Mouse (Mus musculus) midbrain, embryonic 14.5 days (tissue): ENCODE results near the gene Pclo. TPM values are rescaled to one million over a fixed set of nuclear protein-coding genes. Genes with fewer than 3 reads are reported as not detected.
A peak's percentile ranks its signal among the peaks of the same experiment; 100 is the strongest.

ENCODE experiments used
- ATAC-seq: fragments of 200-750 bp; cut with Nextera tagmentation; 2 replicates; pipeline ENCODE4 v1.8.0; 2017; ENCODE audit warnings: moderate number of reproducible peaks, moderate library complexity; ENCODE audit not compliant: low FRiP score, low TSS enrichment
- DNase-seq: peaks from one replicate; pipeline ENCODE4 v3.0.0-alpha.2; 2015
- H3K27ac ChIP-seq: fragments of 300-500 bp; sonication (generic); replicated peaks from 2 replicates; pipeline ENCODE4 v1.5.1; 2014; ENCODE audit warnings: mild to moderate bottlenecking, low read depth, low read length, moderate library complexity
- H3K27me3 ChIP-seq: fragments of 300-500 bp; sonication (generic); 2 replicates; pipeline ENCODE4 v1.6.1; 2014; ENCODE audit warnings: low read length, control low read depth, mixed read lengths; ENCODE audit not compliant: control insufficient read depth, insufficient read depth
- H3K36me3 ChIP-seq: fragments of 300-500 bp; sonication (generic); 2 replicates; pipeline ENCODE4 v1.6.1; 2014; ENCODE audit warnings: low read length, control low read depth; ENCODE audit not compliant: control insufficient read depth, insufficient read depth
- H3K4me1 ChIP-seq: fragments of 300-500 bp; sonication (generic); 2 replicates; pipeline ENCODE4 v1.6.1; 2014; ENCODE audit warnings: mild to moderate bottlenecking, antibody characterized with exemption, low read length, control low read depth; ENCODE audit not compliant: control insufficient read depth, insufficient read depth
- H3K4me2 ChIP-seq: fragments of 300-500 bp; sonication (generic); 2 replicates; pipeline ENCODE4 v1.6.1; 2014; ENCODE audit warnings: mild to moderate bottlenecking, low read length, moderate library complexity
- H3K4me3 ChIP-seq: fragments of 300-500 bp; sonication (generic); replicated peaks from 2 replicates; pipeline ENCODE4 v1.5.1; 2014; ENCODE audit warnings: low read depth, low read length
- H3K9ac ChIP-seq: fragments of 300-500 bp; sonication (generic); replicated peaks from 2 replicates; pipeline ENCODE4 v1.6.1; 2014; ENCODE audit warnings: mild to moderate bottlenecking, low read length, moderate library complexity
- H3K9me3 ChIP-seq: fragments of 300-500 bp; sonication (generic); 2 replicates; pipeline ENCODE4 v1.6.1; 2016; ENCODE audit warnings: low read length, control low read depth, mixed read lengths; ENCODE audit not compliant: control insufficient read depth
- WGBS: fragments of 180-500 bp; shearing (Covaris S2); extraction: QIAGEN DNeasy Blood & Tissue Kit; methylation state at CpG from one replicate; pipeline ENCODE4 v1.1.7; 2014; 5-methylcytosine and 5-hydroxymethylcytosine counted together
- polyA plus RNA-seq: library from polyadenylated mRNA; unstranded; fragments of >200 nt; fragmentation: Nextera tagmentation; extraction: Ambion mirVana; gene quantifications from 2 replicates; pipeline ENCODE4 v1.2.1, GENCODE M21; 2014

Gene Pclo
- polyA plus RNA-seq, 1 experiment from 2014 or later = 17.0 TPM

- H3K4me3 ChIP-seq = no peak overlapping the region
- no peak overlapping the region for H3K4me2 ChIP-seq
- H3K4me1 ChIP-seq = no peaks in the 10 kb centered on the region
- DNase-seq = no peak
- H3K9ac ChIP-seq = no peak overlapping the region
- no peak overlapping the region for H3K27ac ChIP-seq
- WGBS = 98% methylated on average over 1 of the region's 1 CpGs
- no peaks in the 10 kb centered on the region for H3K9me3 ChIP-seq
- no peaks in the 10 kb centered on the region for H3K27me3 ChIP-seq
- H3K36me3 ChIP-seq = no peaks in the 10 kb centered on the region
- no peak for ATAC-seq
Observed at GRCm38 (mm10) chr5:14641260-14641659, 126.5 kb downstream of the Pclo start.

DNA sequence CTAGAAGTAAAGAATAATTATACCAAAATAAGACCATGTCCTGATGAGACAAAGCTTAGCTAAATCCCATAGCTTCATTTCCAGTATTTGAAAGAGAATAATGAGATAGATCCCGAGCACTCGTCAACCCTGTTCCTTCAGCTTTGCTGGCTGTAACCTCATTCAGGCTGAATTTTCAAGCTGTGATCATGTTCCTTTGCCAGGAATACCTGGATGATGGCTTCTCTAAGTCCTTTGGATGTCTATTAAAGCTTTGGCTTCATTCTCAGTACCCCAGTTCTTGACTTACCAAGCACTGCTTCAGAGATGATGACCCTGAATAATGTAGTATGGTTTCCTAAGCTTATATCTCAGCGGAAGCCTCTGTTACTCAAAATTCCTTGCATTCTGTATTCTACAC is 131.1 kb downstream of the Pclo start:
- DNase-seq (no peak), ATAC-seq (no peak)
- Histone ChIP-seq H3K4me1 (no peaks in the 10 kb centered on the region), H3K4me2 (no peak overlapping the region), H3K9ac (no peak overlapping the region), H3K9me3 (no peaks in the 10 kb centered on the region), H3K36me3 (no peaks in the 10 kb centered on the region), H3K4me3 (no peak overlapping the region), H3K27ac (no peak overlapping the region), H3K27me3 (no peaks in the 10 kb centered on the region)
- 85% methylated on average over 3 of the region's 3 CpGs for WGBS

GRCm38 (mm10) chr5:14660637-14661036 is 145.9 kb downstream of the Pclo start:
- H3K4me2 ChIP-seq = no peak overlapping the region
- no peak overlapping the region for H3K4me3 ChIP-seq
- no peak overlapping the region for H3K27ac ChIP-seq
- ATAC-seq (no peak), DNase-seq (peak; percentile 4)
- H3K36me3 ChIP-seq = no peaks in the 10 kb centered on the region
- H3K9ac ChIP-seq = no peak overlapping the region
- no peaks in the 10 kb centered on the region for H3K4me1 ChIP-seq
- 65% methylated on average over 1 of the region's 1 CpGs for WGBS
- no peaks in the 10 kb centered on the region for H3K9me3 ChIP-seq
- no peaks in the 10 kb centered on the region for H3K27me3 ChIP-seq

GRCm38 (mm10) chr5:14662180-14662579 is 147.5 kb downstream of the Pclo start:
- Histone ChIP-seq H3K9ac (no peak overlapping the region), H3K36me3 (no peaks in the 10 kb centered on the region), H3K9me3 (no peaks in the 10 kb centered on the region), H3K27ac (no peak overlapping the region), H3K27me3 (no peaks in the 10 kb centered on the region), H3K4me2 (no peak overlapping the region), H3K4me1 (no peaks in the 10 kb centered on the region), H3K4me3 (no peak overlapping the region)
- ATAC-seq (no peak), DNase-seq (no peak)
- WGBS = 74% methylated on average over 1 of the region's 1 CpGs

DNA sequence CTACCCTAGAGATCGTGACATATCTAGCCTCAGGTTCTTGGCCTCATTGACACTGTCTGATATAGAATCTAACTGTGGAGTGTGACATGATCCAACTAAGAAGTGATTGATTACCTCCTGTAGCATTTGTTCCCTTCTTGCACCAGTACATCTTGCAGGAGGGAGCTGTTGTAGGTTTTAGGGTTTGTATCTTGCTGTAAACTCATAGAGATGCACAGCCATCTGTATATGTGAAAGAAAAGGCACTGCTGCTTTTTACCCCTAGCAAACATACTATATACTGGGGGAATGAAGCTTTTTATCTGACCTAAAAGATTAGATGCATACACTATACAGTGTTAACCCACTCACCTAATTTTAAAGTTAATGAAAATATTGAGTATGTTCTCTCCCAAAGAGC is 147.9 kb downstream of the Pclo start:
- Histone ChIP-seq H3K4me2 (no peak overlapping the region), H3K9me3 (no peaks in the 10 kb centered on the region), H3K4me1 (no peaks in the 10 kb centered on the region), H3K27me3 (no peaks in the 10 kb centered on the region), H3K9ac (no peak overlapping the region), H3K27ac (no peak overlapping the region), H3K36me3 (no peaks in the 10 kb centered on the region), H3K4me3 (no peak overlapping the region)
- no peak for DNase-seq
- 88% methylated on average over 1 of the region's 1 CpGs for WGBS
- no peak for ATAC-seq

DNA sequence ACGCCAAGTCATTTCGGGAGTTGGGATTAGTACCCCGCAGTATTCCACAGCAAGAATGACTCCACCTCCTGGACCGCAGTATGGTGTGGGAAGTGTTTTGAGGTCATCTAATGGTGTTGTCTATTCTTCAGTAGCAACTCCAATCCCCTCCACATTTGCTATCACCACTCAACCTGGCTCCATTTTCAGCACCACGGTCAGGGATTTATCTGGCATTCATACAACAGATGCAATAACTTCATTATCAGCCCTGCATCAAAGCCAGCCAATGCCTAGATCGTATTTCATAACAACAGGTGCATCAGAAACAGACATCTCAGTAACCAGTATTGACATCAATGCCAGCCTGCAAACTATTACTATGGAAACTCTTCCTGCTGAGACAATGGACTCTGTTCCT is 165.7 kb downstream of the Pclo start:
- H3K9me3 ChIP-seq = no peaks in the 10 kb centered on the region
- peaks cover 47% of the 10 kb centered on the region for H3K36me3 ChIP-seq
- H3K9ac ChIP-seq = no peak overlapping the region
- no peaks in the 10 kb centered on the region for H3K27me3 ChIP-seq
- ATAC-seq (no peak), DNase-seq (no peak)
- no peak overlapping the region for H3K4me2 ChIP-seq
- H3K27ac ChIP-seq = no peak overlapping the region
- H3K4me1 ChIP-seq = no peaks in the 10 kb centered on the region
- no peak overlapping the region for H3K4me3 ChIP-seq
- WGBS = 91% methylated on average over 6 of the region's 6 CpGs

DNA sequence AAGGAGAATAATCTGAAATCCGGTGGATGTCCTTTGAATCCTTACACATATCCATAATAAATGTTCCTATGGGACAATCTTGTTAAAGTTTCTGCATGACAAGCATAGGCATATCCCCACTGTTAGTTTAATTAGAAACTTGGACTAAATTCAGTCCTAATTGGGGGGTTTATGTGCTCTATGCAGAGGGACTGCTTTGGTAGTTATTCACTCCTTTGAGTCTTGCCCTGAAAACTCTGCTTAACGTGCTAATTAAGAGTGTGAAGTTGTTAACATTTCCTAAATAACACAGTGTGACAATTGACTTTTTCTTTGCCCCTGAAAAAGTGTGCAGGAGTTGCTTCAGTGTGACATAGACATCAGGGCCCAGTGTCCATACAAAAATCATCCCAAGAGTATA is 177.3 kb downstream of the Pclo start:
- 73% methylated on average over 2 of the region's 2 CpGs for WGBS
- no peak for ATAC-seq

GRCm38 (mm10) chr5:14696745-14697144 is 182.0 kb downstream of the Pclo start:
- no peak for DNase-seq
- WGBS = 92% methylated on average over 2 of the region's 2 CpGs
- no peak for ATAC-seq

More for the DNA sequence above, 177.3 kb downstream of the Pclo start:
- Histone ChIP-seq H3K9ac (no peak overlapping the region), H3K27ac (no peak overlapping the region), H3K4me2 (no peak overlapping the region), H3K4me1 (no peaks in the 10 kb centered on the region), H3K9me3 (no peaks in the 10 kb centered on the region), H3K27me3 (no peaks in the 10 kb centered on the region), H3K36me3 (no peaks in the 10 kb centered on the region), H3K4me3 (no peak overlapping the region)
- DNase-seq = no peak

DNA sequence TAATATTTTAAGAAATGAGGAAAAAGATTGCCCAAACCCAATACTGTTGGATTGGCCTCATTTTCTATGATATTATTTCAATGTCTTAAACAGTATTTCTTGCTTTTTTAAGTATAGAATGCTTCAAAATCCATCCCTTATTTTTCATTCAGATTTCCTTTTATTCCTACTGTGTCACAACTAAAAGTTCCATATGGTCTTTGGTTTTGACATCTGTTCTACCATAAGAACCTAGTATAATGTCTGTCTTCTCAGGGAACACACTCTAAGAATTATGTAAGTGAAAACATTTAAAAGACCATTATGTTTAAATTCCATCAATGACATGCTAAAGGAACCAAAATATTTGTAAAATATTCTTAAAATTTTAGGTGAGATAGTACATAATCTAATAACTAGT is 186.2 kb downstream of the Pclo start:
- no peak for ATAC-seq
- no peaks in the 10 kb centered on the region for H3K4me1 ChIP-seq
- no peak overlapping the region for H3K4me3 ChIP-seq

More at GRCm38 (mm10) chr5:14696745-14697144, 182.0 kb downstream of the Pclo start:
- Histone ChIP-seq H3K27ac (no peak overlapping the region), H3K9me3 (no peaks in the 10 kb centered on the region), H3K4me1 (no peaks in the 10 kb centered on the region), H3K36me3 (no peaks in the 10 kb centered on the region), H3K4me2 (no peak overlapping the region), H3K27me3 (no peaks in the 10 kb centered on the region), H3K9ac (no peak overlapping the region), H3K4me3 (no peak overlapping the region)

More for the DNA sequence above, 186.2 kb downstream of the Pclo start:
- no peaks in the 10 kb centered on the region for H3K36me3 ChIP-seq
- DNase-seq = no peak
- no peaks in the 10 kb centered on the region for H3K9me3 ChIP-seq
- no peak overlapping the region for H3K27ac ChIP-seq
- no peak overlapping the region for H3K4me2 ChIP-seq
- no peaks in the 10 kb centered on the region for H3K27me3 ChIP-seq
- H3K9ac ChIP-seq = no peak overlapping the region
